Mouse (Mus musculus) right cerebral cortex, postnatal 14 days (tissue): Measurements from ENCODE around the gene Ranbp17.

ENCODE experiments used
- DNase-seq: peaks from one replicate; pipeline ENCODE4 v3.0.0; 2022

Gene Ranbp17

DNA sequence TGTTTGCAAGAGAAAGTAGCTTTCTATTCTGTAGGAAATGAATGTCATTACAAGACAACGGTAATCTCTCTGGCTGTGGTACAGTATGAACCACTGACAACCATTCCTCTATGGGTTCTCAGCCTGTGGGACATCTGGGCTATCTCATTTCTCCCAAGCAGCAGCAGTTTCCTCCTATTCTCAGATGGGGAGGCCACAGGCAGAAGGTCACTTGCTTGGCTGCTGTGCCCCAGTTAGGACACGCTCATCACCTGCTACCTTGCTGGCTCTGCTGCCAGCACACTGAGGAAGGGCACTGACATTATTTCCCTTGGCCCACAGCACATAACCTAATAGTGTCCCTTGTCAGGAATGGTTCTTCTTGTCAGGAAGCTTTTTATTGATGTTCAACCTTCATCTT is 285.4 kb downstream of the Ranbp17 start:
- no peak for DNase-seq

DNA sequence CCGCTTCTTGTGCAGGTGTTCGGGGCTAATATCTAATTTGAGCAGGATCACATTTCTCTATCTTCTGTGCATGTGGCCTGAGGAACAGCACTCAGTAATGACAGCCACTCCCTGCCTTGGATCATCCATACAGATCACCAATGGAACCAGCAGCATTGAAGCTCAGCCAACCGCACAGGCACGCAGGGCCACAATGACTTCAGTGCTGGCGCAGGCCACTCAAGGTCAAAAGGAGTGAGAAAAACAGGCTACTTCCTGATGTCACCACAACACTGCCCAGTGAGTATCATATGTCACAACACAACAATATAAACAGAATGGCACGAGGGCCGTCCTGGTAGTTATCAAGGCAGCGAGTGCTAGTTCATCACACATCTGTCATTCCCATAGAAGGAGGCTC is 287.0 kb downstream of the Ranbp17 start:
- DNase-seq, result no peak

DNA sequence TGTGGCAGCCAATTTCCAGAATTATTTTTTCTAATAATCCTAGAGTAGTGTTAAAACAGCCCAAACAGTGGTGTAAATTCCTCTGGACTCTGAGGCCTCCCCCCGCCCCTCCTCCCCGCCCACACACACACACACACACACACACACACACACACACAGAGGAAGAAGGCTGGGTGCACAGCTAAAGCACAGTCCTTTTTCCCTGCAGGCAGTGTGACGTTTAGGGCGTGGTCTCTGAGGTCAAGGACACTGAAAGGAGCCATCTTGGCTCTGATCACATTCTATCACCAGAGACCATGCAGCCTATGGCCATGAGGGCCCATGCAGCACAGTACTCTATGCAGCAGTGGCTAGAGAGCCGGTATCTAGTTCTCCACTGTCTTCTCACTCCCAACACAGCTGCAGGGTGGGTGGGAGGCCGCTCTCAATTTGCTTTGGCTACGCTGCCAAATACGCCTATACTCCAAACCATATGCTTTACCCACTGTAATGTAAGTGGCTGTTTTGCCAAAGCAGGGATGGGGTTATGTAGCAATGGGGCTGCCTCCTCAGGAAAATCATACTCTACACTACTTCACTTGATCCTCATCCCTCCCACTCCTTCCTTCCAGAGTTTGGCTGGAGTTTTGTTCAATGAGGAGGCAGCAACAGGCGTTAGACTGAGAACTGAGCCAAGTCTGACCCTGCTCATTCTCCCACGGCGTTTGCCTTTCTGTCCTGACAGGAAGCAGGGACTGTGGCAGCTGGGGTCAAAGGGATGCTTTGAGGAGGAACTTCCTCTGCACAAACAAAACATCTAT is 291.8 kb downstream of the Ranbp17 start:
- no peak for DNase-seq

DNA sequence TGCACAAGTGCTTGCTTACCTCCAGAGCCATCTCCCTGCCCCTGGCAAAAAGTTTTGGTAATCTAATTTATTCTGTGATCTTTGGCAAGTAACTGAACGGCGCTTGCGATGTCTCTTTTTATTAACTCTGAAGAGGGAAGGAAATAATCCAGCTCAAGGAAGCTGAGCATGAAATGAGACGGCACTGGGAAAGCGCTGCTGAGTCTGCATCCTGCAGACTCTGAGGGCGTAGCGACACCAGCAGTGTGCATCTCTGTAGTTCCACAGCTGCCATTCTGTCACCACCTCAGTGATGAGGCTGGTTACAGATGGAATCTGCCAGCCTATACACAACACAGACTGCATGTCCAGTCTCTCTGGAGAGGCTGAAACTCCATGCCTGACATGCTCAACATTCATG is 292.8 kb downstream of the Ranbp17 start:
- DNase-seq, result no peak

DNA sequence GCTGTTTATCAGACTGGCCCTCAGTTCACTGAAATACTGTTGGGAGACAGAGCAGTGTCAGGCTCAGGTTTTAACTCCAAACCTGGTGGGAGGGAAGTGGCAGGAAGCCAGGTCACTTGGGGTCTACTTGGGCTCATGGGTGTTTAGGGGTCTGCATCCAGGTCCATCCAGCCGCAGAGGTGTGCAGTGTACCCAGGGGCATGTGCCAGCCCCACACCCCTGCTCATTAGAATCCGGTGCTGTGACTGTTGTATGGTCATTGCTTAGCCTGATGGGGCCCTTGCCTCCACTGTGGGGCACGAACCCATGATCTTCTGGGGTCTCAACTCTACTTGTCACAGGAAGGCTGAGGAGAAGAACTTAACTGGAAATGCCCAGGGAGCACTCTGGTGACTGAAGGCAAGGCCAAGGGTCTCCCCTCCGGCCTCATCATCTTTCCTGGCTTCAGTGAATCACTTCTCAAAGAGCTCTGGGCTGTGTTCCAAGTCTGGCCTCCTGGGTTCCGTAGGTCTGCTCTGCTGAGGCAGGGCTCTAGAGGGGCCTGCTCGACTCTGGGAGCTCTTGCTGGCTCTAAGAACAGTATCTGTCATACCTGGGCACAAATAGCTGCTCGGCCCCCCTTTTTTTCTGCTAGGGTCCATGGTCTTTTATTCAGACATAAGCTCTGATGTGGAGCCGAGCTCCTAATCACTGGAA is 296.0 kb downstream of the Ranbp17 start:
- DNase-seq, result no peak

DNA sequence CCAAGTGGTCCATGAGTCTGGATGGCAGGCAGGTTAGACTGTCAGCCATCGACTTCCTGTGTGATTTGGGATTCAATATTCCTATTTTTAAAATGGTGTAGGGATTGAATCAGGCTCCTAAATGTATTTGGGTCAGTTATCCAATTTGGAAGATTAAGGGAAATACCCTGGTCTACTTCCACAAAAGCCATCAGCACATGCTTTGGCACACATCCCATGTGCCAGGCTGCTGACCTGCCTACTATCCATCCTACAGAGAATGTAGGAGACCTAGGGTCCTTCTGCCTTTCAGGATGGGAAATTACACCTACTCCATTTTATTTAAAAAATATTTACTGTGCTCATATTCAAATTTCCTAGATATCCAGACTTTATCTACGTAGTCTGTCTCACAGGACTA is 306.1 kb downstream of the Ranbp17 start:
- no peak for DNase-seq

DNA sequence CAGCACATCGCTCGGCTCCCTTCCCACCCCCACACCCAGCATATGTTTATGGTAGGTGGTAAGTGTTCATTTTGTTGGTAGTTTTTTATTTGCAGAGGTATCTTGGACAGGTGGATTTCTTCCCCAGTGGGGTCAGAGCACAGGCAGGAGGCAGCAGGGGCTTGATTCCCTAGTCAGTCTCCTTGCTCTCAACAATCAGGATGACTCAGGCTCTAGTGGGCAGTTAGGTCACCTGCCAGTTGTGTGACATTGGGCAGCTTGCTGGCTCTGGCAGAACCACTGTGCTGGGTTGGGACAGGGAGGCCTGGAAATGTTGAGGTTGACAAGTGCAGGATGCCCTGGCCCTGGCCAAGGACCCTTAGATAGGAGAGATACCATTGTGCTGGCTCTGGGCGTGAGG is 308.6 kb downstream of the Ranbp17 start:
- no peak for DNase-seq

DNA sequence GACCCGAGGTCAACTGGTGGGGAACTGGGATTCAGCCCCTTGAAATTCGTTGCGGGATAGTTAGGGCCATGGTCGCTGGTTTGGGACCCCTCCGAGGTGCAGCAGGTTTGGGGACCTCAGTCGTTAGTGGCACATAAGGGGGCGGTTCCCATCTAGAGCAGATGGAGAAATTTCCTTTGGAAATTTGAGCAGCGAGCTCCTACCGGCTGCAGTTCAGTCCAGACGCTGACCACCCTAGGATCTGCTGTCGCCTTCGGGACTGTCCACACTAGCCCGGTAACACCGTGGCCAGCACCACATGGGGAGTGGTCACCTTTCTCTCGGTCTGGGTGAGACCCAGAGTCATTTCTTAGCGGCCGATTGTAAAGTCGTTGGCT is 309.2 kb downstream of the Ranbp17 start:
- no peak for DNase-seq

DNA sequence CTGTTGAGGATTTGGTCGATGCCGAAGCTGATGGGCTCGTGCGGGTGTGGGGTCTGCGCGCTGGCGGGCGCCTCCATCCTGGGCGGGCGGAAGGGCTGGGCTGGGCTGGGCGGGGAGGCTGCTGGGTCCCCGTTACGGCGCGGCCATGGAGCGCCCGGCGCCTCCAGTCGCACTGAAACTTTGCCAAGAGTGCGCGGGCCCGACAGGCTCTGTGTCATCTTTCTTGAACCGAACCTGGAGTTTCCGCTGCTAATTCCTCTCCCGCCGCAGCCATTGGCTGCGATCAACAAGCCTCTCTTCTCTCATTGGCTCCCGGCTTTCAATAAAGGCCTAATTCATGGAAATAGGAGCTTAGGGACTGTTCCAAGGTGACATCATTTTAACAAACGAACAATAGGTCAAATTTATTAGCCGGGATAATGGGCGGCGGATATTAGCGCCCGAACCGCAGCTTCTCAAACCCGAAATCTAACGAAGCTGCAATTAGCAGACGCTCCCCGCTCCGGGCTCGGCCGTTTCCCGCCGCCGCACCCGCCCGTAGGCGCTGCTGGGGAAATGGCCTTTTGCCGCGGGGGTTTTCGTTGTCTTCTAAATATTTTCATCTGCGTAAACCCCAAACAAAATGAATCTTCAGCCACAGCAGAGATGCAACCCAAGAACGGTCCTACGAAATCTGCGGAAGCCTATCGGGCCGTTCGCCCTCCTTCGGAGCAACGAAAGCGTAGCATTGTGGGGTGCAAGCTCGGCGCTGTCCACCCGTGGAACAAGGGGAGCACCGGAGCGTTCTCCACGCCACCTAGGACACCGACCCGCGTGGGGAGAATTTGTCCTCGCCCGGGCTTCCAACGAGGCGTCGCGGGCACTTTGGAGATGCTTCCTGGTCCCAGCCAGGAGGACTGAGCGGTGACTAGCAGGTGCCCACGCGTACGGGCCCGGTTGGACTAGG is 309.9 kb downstream of the Ranbp17 start, which contains the start of gene Tlx3:
Gene Tlx3 (minus strand): TSS at position 207 of the 946 bp plus-strand sequence.
- no peak for DNase-seq

DNA sequence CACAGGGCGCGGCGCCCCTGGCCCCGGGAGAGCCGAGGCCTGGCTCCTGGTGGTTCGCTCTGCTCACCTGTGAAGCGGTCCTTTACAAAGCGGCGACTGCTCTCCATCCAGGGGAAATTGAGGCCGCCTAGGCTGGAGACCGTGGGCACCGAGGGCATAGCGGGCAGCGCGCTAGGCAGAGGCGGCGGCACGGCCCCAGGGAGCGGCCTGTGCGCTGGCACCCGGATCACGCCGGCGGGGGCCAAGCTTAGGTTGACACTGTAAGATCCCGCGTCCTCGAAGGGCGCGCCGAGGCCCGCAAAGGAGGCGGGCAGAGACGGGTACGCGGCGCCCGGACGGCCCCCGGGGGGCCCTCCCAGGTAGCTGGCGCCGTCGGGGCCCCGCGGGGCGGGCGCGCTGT is 310.6 kb downstream of the Ranbp17 start:
- no peak for DNase-seq

DNA sequence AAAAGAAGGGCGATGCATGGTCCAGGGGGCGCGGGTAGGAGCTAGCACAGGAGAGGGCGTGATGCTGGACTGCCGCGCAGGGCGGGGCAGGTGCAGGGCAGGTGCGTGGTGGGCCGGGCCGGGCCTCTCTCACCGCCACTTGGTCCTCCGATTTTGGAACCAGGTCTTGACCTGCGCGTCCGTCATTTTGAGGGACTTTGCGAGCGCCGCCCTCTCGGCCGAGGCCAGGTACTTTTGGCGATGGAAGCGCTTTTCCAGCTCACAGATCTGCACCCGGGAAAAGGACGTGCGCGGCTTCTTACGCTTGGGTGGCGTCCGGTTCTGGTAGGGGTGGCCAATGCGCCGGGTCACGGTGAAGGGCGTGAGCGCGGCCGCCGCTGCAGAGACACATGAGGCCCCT is 311.2 kb downstream of the Ranbp17 start:
- no peak for DNase-seq

DNA sequence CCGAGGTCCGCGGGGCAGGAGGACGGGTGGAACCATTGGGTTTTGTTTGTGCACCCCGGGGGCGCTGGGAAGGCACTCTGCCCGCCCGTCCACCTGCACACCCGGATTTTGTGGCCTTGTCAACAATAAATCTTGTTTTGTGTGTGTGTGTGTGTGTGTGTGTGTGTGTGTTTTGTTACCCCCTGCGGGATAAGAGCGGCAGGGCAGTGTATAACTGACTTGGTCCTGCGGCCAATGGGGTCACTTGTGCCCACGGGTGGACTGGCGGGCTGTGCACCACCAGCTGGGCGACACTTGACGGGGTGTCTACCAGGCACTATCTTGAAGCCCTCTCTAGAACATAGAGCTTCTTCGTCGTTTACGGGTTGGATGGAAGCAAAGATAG is 311.9 kb downstream of the Ranbp17 start:
- no peak for DNase-seq

DNA sequence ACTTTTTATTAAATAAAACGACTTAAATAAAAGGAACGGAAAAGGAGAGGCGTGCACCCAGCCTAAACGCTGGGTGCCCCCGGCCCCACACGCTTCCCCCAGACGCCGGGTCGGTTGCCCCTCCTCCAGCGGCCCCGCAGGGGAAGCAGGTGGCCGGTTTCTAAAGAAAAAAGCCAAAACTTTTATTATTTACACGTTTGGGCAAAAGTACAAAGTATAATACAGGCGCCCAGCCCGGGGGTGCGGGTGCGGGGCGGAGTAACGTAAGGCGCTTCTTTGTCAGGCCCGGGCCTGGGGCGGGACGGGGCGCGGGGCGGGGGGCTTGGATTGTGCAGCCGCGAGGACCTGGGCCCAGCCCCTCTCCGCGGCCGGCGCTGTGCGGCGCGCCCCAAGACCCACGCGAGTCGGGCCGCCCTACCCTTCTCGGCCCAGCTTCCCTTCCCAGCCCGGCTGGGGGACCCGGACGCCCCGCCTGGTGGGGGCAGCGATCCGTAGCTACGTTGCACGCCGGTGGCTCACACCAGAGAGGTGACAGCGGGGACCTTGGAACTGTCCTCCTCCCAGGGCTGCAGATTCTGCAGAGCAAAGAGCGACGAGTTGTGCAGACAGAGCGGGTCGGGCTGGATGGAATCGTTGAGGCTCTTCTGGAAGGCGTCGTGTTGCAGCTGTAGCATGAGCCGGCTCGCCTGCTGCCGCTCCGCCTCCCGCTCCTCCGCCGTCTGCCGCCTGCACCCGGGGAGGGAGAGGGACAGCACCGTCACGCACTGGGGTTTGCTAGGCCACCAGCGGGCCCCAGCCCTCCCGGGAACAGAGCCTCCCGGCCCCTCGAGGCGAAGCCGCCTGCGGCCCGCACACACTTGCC is 312.6 kb downstream of the Ranbp17 start:
- DNase-seq, result no peak

DNA sequence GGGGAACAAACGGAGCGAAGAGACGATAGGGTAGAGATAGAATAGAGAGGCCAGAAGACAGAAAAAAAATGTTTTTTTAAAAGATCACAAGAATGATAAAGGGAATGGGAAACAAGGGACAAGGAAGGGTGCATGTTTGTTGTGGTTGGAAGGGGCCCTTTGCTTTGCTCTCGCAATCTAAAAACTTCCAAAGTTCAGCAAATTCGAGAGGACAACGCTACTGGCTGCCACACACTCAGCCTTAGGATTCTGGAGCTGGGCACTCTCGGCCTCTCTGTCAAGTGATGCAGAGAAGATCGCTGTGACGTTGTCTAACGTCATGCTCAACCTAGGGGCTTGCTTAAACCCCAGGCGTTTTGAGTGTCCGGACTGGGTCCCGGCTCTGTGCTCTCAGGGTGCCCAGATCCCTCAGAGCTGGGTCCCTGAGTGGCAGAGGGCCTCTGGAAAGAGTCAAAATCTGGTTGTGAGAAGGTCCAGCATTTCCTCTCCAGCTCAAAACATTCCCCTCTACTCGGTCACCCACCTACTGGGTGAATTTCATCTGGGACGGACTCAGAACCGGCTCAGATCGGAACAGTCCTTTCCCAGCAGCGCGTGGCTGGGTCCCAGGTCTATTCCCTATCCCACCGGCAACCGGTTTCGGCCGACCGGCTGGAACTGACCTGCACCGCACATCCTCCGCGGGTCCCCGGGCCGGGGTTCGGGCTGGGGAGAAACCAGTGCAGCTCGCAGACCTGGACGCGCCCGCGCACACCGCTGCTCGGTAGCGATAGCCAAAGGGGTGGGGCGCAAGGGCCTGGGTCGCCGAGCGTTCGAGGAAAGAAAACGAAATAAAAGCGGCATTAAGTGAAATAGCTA is 313.4 kb downstream of the Ranbp17 start:
- DNase-seq, result no peak

DNA sequence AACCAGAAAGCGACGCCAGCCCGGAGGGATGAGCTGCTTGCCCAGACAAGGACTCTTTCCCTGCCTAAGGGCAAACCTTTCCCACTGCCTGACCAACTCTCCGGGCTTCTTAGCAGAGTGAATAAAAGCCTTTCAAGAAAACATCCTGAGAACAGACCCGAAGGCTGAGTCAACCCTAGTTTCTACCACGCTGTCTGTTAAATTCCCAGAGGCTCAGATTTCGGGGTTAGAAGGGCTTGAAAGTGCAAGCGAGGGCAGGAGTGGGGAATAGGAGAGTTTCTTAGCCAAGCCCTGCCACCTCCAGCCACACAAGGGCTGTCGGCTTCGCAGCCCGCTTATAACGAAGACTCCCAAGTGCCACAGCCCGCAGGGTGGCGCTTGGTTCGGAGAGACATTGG is 314.4 kb downstream of the Ranbp17 start:
- DNase-seq, result no peak

DNA sequence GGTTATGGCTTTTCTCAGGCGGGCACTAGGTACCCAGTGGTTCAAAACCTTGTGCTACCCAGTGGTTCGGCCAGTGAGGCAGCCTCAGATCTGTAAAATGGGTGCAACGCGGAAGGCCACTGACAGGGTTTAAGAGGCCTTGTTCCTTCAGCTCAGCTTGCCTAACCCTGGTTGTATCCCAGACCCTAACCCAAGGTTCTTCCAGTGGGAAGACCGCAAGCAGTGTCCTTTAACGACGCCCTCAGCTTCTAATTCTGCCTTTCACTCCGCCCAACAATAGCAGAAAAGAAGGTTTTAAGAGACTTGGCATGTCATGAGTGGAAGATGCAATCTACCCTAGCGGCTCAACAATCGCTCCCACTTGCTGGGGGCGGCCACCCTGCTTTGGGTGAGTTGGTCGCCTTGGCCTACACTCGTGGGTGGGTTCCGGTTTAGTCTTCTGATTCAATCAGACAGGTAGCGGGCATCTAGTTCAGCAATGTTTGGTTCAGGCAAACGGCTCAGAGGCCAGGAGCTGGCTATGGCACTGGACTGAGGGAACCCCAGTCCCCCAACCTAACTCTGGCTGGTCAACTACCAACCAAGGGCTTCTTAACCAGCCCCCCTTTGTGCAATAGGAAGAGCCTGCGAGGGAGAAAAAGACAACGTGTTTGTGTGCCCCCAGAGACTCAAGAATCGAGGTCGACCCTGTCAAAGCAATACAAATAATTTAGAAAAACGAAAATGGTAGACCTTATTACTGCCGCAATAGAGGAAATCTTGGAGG is 315.0 kb downstream of the Ranbp17 start:
- DNase-seq, result no peak

DNA sequence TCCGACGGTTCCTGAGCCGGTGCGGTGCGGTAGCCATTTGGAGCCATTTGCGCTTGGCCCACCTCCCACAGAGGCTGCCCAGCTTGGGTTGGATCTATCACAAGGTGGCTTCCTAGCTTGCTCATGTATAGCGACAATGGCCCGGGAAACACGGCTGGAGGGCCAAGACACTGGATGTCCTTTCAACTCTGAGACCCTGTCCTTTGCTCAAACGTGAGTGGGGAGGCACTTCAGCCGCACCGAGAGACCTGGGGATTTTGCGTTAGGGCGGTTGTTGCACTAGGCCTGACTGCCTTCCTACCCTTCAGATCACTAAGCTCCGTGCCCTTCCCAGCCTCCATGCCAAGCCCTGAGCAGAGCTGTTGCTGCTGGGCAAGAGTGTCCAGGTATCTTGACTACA is 315.9 kb downstream of the Ranbp17 start:
- DNase-seq, result no peak

DNA sequence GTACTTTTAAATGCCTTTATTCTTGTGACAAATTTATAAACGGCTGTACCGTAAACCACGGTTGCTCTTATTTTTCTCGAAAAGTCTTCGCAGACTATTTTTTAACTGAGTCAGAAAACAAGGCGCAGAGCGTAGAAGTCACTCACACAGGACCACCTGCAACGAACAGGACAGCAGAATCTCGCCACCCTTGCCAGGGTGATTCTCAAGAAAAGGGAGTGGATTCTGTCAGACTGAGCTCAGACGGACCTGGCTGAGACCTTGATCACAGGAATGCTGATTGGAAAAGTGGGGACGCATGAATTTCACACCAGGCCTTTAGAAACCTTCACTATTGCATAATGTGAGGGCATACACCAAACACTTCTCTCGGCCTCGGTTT is 316.4 kb downstream of the Ranbp17 start:
- no peak for DNase-seq

DNA sequence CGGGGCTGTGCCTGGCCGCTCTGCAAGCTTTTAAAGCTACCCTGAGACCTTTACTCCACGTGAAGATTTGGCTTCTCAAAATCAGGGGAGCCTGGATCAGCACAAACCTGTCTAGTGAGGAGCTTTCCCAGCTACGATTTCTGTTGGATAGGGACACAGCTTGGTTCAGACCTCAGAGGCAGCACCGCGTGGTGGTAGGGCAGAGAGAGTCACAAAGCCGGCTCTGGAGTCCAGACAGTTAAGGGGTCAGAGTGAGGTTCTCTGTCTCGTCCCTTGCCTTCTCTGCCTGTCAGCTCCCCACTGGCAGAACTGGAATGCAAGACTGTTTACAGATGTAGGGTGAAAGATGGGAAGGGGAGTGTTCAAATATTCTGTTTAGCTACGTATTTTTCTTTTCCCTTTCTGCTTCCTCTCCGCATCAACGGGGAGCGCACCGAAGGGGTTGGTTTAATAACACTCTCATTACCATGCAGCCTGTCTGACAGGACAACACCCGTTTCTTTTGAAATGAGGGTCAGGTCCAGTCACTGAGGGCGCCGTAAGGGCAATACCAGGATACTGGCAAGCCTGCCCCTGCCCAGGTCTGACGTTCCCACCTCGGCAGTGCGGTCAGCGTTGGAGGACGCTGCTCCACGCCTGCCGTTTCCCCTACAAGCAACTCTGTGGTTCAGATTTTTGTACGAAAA is 317.0 kb downstream of the Ranbp17 start:
- DNase-seq, result no peak
